Mouse (Mus musculus) E14TG2a.4 (cell line): ENCODE results near the gene Cphx3.
"Not testable (repeated sequence)": the region's sequence is repeated elsewhere in the genome, so short reads cannot be mapped to it uniquely, and the experiment has no call there.

Experiments
- CTCF ChIP-seq: conservative IDR thresholded peaks from 2 replicates; pipeline ENCODE4 v1.5.1; 2014; ENCODE audit warnings: low read length
- NANOG ChIP-seq: IDR thresholded peaks from 2 replicates; pipeline ENCODE4 v1.6.1; 2014; ENCODE audit warnings: borderline replicate concordance, low read length, mixed read lengths
- POU5F1 ChIP-seq: IDR thresholded peaks from 2 replicates; pipeline ENCODE4 v1.6.1; 2014; ENCODE audit warnings: low read length, borderline replicate concordance

- not testable (repeated sequence) for TF ChIP-seq CTCF, NANOG, POU5F1
These were observed 36.1 kb downstream of the Cphx3 start, which contains the start of gene Duxbl2 for GRCm38 (mm10) chr14:26118150-26118549.
